Mouse (Mus musculus) olfactory bulb, adult 2 months (tissue): Measurements from ENCODE around the gene Taf15.

ENCODE experiments used
- CTCF ChIP-seq: fragments of 200-500 bp; IDR thresholded peaks from 2 replicates; pipeline ENCODE4 v1.5.1; 2012; ENCODE audit warnings: low read depth, mild to moderate bottlenecking, low read length, moderate library complexity; ENCODE audit not compliant: insufficient read depth
- POLR2A ChIP-seq: fragments of 200-500 bp; IDR thresholded peaks from 2 replicates; pipeline ENCODE4 v1.6.1; 2012; ENCODE audit warnings: mild to moderate bottlenecking, low read depth, low read length, moderate library complexity; ENCODE audit not compliant: insufficient read depth

GRCm38 (mm10) chr11:83544214-83544613 is 71.3 kb downstream of the Taf15 start:
- TF ChIP-seq CTCF (no peak), POLR2A (no peak)
